Mouse (Mus musculus) left cerebral cortex, postnatal 36 days (tissue): ENCODE data around the gene Ms4a15. TPM values are rescaled to one million over a fixed set of nuclear protein-coding genes. Genes with fewer than 3 reads are reported as not detected.

Experiments
- DNase-seq, 2 experiments: peaks; one replicate each; pipeline ENCODE4 v3.0.0; 2021 to 2022; ENCODE audit warnings: low spot score in 2 of 2, mixed read lengths in 1 of 2
- intact Hi-C: fragments of 180-260 bp; cut with DNase I; formaldehyde crosslinking; loops from one replicate; pipeline ENCODE4 v1.15.1; 2025
- total RNA-seq, 2 experiments: library from RNA; stranded (reverse); gene quantifications; 2 replicates each; pipeline ENCODE4 v1.2.3; 2021

Gene Ms4a15
- total RNA-seq, 2 experiments from 2014 or later: 0.39 TPM; not detected in 1

- no peak for DNase-seq
- intact Hi-C loops: loop anchor here (5.0 kb wide), 1 partner anchor 303 kb away; no protein-coding TSS in a partner anchor
These were observed 22.6 kb downstream of the Ms4a15 start for GRCm38 (mm10) chr19:10970457-10970856.

- no peak for DNase-seq
- intact Hi-C loops: no loop called here
These were observed 24.5 kb downstream of the Ms4a15 start for GRCm38 (mm10) chr19:10968578-10968977.

DNA sequence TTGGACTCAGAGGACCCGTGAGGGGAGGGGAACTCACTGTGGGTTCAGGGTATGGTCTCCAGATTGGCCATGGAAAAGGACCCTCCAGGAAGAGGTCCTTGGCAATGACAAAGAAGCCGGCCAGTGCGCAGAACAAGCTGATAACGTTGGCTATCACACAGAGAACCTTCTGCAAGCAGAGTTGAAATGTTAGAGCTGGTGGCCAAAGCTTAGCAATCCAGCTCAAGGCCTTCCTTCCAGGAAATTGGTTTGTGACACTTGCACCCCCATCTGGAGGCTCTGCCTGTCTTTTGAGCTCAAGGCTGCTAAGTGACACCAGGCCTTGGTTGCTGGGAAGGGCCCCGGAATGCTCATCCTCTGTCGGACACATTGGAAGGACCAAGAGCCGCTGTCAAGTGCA, 27.3 kb downstream of the Ms4a15 start:
- DNase-seq: no peak
- intact Hi-C loops: no loop called here

DNA sequence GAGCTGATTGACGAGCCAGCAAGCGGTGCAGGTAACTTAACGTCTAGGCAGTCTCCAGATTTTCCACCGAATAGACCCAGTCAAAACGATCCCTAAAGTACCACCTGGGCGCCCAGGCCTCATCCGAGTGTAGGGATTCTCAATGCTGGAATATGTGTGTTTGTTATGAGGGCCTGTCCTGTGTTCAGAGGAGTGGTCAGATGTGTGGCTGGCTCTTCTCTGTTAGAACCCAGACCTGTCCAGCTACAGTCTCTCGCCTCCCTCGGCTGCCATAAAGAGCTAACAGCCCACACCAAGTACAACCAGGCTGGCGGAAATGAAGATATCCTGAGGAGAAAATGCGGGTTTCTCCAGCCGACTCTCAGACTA, 33.1 kb downstream of the Ms4a15 start:
- DNase-seq: no peak
- intact Hi-C loops: loop anchor here (2.0 to 5.0 kb wide), 2 partner anchors 51 to 283 kb away; partner anchors contain the start of gene Pga5

DNA sequence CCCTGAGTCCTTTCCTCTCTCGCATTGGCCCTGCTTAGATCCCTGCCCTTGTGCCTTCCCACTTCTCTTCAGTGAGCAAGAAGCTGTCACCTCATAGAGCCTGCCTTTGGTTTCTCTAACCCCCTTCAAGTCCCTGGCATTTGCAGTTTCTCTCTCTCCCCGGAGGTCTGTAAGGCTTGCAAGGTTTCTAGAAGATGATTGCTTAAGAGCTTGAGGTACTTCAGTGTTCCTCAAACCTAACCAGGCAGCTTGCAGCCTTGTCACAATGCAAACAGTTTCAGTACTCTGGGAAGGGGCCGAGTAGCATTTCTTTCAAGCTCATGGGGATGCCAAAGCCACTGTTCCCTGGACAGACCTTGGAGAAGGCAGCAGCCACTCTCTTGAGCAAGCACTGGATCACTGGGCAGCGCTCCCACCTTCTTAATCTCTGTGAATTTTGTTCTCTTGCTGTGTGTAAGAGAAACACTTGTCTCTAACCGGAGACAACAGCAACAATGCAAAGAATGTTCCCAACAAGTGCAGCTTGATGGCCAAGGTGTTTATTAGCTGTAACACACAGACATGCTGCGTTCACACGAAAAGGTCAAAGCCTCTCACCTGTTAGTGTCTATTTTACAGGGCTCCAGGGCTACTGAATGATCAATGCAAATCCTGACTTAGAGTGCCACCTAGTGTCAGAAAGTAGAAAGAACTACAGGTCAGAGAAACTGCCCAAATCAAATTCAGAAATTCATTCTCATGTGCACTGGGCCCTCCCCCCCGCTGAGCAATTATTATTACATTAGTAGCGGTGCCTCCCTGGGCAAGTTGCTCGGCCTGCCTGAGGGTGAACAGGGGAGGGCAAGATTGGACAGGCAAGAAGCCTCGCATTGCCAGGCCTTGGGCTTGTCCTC, 33.7 kb downstream of the Ms4a15 start:
- no peak for DNase-seq

GRCm38 (mm10) chr19:10952021-10952939, 40.8 kb downstream of the Ms4a15 start:
- intact Hi-C loops: no loop called here
- DNase-seq: peak; percentile 19 to 27

More for the DNA sequence above, 33.7 kb downstream of the Ms4a15 start:
- intact Hi-C loops: loop anchor here (2.0 to 5.0 kb wide), 2 partner anchors 51 to 282 kb away; partner anchors contain the start of gene Pga5

DNA sequence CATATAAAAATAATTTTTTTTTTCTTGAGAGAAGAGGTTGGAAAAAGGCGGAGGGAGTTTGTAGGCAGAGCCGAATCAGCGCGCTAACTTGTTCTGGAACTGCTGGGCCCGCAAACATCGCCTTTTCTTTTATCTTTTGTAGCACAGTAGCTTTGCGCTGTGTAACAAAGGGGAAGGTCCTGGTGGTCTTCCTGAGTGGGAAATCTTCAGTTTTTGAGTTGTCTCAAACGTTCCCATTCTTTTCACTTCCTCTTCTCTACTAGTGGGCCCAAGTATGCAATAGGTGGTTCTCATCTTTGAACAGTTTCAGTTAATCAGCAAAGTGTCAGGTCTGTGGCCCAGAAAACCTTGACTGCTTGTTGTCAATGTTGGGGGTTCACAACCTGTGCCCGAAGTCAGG, 43.5 kb downstream of the Ms4a15 start:
- no peak for DNase-seq
- intact Hi-C loops: loop anchor here (2.0 kb wide), 1 partner anchor 55 kb away; the partner anchor contains the start of gene Prpf19

DNA sequence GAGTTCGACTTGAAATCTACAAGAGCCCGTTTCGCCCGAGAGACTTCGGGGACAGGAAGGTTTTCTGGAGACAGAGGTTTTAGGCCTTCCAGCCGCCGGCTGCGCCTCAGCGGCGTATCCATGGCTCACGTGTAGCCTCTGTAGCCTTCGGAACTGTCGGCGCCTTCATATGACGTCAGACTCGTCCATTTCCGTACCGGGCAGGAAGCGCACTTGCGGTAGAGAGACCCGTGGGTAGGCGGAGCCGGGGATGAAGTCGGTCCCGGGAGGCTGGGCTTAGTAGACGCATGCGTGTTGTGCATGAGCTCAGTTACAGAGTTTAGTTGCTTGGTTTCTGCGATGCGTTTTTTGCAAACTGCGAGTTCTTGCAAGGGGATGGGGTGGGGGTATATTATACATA, 43.9 kb downstream of the Ms4a15 start, which contains the start of gene Ccdc86:
TSS of gene Ccdc86 (minus strand) at position 155 of the 400 bp plus-strand sequence.
- intact Hi-C loops: loop anchor here (2.0 kb wide), 1 partner anchor 54 kb away; the partner anchor contains the start of gene Prpf19

GRCm38 (mm10) chr19:10948416-10948815, 44.6 kb downstream of the Ms4a15 start:
- intact Hi-C loops: loop anchor here (2.0 kb wide), 1 partner anchor 54 kb away; the partner anchor contains the start of gene Prpf19
- DNase-seq: peak; percentile 11 to 18

More for the DNA sequence above, 43.9 kb downstream of the Ms4a15 start, which contains the start of gene Ccdc86:
- DNase-seq: peak; percentile 95 to 97

GRCm38 (mm10) chr19:10947219-10947618, 45.8 kb downstream of the Ms4a15 start:
- no peak for DNase-seq
- intact Hi-C loops: no loop called here

DNA sequence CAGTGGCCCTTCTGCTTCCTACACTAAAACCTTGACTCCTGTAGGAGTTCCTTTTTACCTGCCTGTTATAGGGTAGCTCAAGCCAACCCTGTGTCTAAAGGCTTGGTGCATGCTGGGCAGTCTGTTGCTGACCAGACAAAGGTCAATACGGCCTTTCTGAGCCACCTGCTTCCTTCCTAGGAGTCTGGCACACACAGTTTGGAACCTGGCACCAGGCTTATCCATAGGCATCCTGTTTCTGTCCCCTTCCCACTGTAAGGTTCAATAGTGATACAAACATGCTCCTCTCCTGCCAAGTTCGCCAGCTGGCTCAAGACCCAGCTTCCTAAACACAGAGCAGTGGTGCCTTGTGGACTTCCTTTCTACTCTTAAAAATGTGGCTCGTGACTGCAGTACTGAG, 46.5 kb downstream of the Ms4a15 start:
- no peak for DNase-seq
- intact Hi-C loops: no loop called here

GRCm38 (mm10) chr19:10943955-10944354, 49.1 kb downstream of the Ms4a15 start:
- intact Hi-C loops: no loop called here
- DNase-seq: no peak

DNA sequence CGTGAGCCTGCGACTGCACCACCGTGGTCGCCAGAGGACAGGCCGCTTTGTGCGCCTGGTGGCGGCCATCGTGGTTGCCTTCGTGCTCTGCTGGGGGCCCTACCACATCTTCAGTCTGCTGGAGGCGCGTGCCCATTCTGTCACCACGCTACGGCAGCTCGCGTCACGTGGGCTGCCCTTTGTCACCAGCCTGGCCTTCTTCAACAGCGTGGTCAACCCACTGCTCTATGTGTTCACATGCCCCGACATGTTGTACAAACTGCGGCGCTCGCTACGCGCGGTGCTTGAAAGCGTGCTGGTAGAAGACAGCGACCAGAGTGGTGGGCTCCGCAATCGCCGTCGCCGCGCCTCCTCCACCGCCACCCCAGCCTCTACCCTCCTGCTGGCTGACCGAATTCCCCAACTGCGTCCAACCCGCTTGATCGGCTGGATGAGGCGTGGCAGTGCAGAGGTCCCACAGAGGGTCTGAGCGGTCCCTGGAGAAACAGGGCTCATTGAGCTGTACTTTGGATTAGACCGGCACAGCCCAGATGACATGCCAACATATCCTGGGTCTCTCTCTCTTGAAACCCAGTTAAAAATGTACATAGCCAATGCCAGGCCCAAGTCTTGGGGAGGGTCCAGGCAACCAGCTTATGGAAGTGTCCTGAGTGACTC, 52.1 kb downstream of the Ms4a15 start:
- no peak for DNase-seq
- intact Hi-C loops: no loop called here

DNA sequence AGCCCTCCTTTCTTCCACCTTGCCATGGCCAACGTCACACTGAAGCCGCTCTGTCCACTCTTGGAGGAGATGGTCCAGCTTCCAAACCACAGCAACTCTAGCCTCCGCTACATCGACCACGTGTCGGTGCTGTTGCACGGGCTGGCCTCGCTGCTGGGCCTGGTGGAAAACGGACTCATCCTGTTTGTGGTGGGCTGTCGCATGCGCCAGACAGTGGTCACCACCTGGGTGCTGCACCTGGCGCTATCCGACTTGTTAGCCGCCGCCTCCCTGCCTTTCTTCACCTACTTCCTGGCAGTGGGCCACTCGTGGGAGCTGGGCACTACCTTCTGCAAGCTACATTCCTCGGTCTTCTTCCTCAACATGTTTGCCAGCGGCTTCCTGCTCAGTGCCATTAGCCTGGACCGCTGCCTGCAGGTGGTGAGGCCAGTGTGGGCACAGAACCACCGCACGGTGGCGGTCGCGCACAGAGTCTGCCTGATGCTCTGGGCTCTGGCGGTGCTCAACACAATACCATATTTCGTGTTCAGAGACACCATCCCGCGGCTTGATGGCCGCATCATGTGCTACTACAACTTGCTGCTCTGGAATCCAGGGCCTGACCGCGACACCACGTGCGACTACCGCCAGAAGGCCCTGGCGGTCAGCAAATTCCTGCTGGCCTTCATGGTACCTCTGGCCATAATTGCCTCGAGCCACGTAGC, 52.8 kb downstream of the Ms4a15 start:
- peak; percentile 65 to 68 for DNase-seq

GRCm38 (mm10) chr19:10938771-10939170, 54.3 kb downstream of the Ms4a15 start:
- no peak for DNase-seq
- intact Hi-C loops: no loop called here

More for the DNA sequence above, 52.8 kb downstream of the Ms4a15 start:
- intact Hi-C loops: no loop called here

DNA sequence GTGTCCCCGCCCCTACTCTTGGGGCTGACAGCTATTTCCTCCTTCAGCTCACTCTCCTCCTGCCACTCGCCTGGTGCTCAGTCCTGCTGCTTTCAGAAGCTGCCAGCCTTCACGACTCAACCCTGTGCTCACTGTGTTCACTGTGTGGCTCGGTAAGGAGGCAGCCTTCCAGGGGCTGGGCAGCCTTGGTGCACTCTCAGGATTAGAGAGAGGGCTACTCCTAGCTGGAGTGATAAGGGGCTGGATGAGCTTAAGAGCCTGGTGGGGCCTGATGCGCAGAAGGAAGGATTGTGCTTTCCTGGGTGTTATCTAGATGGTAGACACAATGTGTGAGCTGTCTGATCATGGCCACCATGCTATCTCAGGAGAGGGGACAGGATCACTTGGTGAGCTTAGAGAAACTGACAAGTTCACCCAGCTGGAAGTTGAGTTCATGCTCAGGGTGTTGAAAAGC, 55.9 kb downstream of the Ms4a15 start, which contains the start of gene Ptgdr2:
TSS of gene Ptgdr2 (plus strand) at position 51 of the 454 bp plus-strand sequence.
- intact Hi-C loops: no loop called here

GRCm38 (mm10) chr19:10936077-10936476, 57.0 kb downstream of the Ms4a15 start:
- no peak for DNase-seq
- intact Hi-C loops: no loop called here

More for the DNA sequence above, 55.9 kb downstream of the Ms4a15 start, which contains the start of gene Ptgdr2:
- DNase-seq: no peak

DNA sequence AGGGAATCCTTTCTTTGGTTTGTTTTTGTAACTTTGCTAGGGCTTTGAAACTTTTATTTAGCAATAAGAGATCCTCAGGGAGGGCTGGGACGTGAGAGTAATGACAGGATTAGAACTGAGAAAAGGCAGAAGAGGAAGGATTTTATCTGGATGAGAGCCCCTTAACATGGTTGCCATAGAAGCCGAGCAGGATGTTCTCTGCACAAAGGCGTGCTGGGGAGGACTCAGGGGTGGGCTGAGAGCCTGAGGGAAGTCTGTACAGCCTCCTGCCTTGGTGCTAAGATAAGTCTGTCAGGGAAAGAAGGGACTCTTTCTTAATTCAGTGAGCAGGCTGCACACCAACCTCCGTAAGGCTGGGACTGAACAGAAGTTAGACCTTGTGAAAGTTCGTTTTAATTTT, 58.0 kb downstream of the Ms4a15 start:
- intact Hi-C loops: no loop called here
- DNase-seq: no peak
